Comparison of ENCODE assay signal across 9 mouse cellular contexts in the genomic region with DNA sequence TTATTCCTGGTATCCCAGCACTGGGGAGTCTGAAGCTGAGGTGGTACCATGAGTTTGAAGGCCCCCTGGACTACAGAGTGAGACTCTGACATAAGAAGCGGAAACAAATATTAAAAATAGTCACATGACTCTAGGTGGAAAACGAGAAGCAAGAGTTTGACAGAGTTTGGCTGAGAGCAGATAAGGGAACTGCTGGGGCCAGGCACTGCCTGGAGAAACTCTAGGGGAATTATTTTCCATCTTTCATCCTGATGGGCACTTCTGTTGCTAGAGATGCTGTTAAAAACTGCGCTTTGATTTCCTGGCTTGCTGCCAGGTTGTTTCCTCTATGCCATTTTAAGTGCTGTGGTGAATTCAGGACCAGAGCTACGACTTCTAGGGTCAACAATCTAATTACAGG.
DNase-seq lines count a peak whose midpoint lies in the region; ATAC-seq and TF ChIP-seq lines count a peak whose summit lies in the region.
"Had no signal": no experiment of that assay in that cellular context is flagged by ENCODE, and none has a peak within 500 bp of the region (broad histone marks: within the 10 kb centered on the region; RNA-seq: fewer than 3 reads in every experiment).

No protein-coding gene starts in this region.

- 23% methylated on average over 4 of the region's 4 CpGs for WGBS in liver, adult 2 months

- H3K79me2 ChIP-seq in liver, adult 2 months (ENCODE audit: control insufficient read depth, insufficient read depth, low read length): peaks cover 4% of the 10 kb centered on the region; the same call in 1 of the 2 replicates

- no peak overlapping the region for H3K27ac ChIP-seq in liver, adult 2 months (replicated peaks; ENCODE audit: insufficient read depth, low read depth, low read length)
- H3K27ac ChIP-seq: neural tube, embryonic 13.5 days had no signal

- no peak for TF ChIP-seq POLR2A in liver, adult 2 months (IDR thresholded peaks at IDR 0.05; ENCODE audit: extremely low read depth, insufficient read depth, low read length)

- no peak for TF ChIP-seq CTCF in liver, adult 2 months (IDR thresholded peaks at IDR 0.05; ENCODE audit: low read depth, low read length)

- H3K4me3 ChIP-seq in liver, adult 2 months (ENCODE audit: insufficient read depth, low read depth, low read length): no peak overlapping the region
- H3K4me3 ChIP-seq: neural tube, embryonic 13.5 days had no signal

- ATAC-seq in CD4-positive, CD25-positive, alpha-beta regulatory T cell, adult 4 months: no peak

- H3K4me1 ChIP-seq in liver, adult 2 months (ENCODE audit: control insufficient read depth, insufficient read depth, low read length): peaks cover 7% of the 10 kb centered on the region; the same call in 1 of the 2 replicates

- H3K9ac ChIP-seq in liver, adult 2 months (ENCODE audit: low read depth, low read length): no peak overlapping the region
- H3K9ac ChIP-seq: neural tube, embryonic 13.5 days had no signal

- H3K36me3 ChIP-seq in liver, adult 2 months (ENCODE audit: control insufficient read depth, insufficient read depth, low read length): peaks cover 25% of the 10 kb centered on the region
- H3K36me3 ChIP-seq: neural tube, embryonic 13.5 days had no signal

- intact Hi-C loops in heart, postnatal 10 days (cut with DNase I): no loop called here

- no peaks in the 10 kb centered on the region for H3K27me3 ChIP-seq in liver, adult 2 months (ENCODE audit: control insufficient read depth, insufficient read depth, low read length)
- H3K27me3 ChIP-seq: neural tube, embryonic 13.5 days had no signal

- DNase-seq in CD4-positive, CD25-positive, alpha-beta regulatory T cell, adult 2 months (ENCODE audit: low read depth, low spot score): peak; percentile 32
- DNase-seq in liver, adult 2 months (ENCODE audit: extremely low read depth, low read depth, low spot score): peak; percentile 24
- no peak for DNase-seq in liver
- peak; percentile 30 to 42 for DNase-seq in heart, postnatal 10 days
- peak; percentile 59 for DNase-seq in naive thymus-derived CD4-positive, alpha-beta T cell, adult 2 months (ENCODE audit: low read depth)
- DNase-seq in layer of hippocampus, adult 18-20 months (ENCODE audit: low spot score in 2 of 2): no peak
- DNase-seq in frontal cortex, postnatal 36 days (ENCODE audit: low spot score in 2 of 2): no peak

Comparison
In these comparisons a context has a peak if more than half of its experiments do, and no peak if none do; other contexts are left out.
1. DNase-seq: peak in CD4-positive, CD25-positive, alpha-beta regulatory T cell, adult 2 months (single experiment), liver, adult 2 months (single experiment), heart, postnatal 10 days (2 of 2) and naive thymus-derived CD4-positive, alpha-beta T cell, adult 2 months (single experiment); none in liver (single experiment), layer of hippocampus, adult 18-20 months (0 of 2) and frontal cortex, postnatal 36 days (0 of 2).